In genomic region chr4:82537279-82537967, GRCm38 (mm10) we compare ENCODE assay signal across 8 mouse cellular contexts.
A peak's percentile ranks its signal among the peaks of the same experiment; 100 is the strongest.
DNase-seq lines count a peak whose midpoint lies in the region; ATAC-seq and TF ChIP-seq lines count a peak whose summit lies in the region.

No protein-coding gene starts in this region.

- intact Hi-C loops in heart, postnatal 36 days (cut with DNase I) = loop anchor here (1.0 to 5.0 kb wide), 2 partner anchors 26 to 225 kb away; no protein-coding TSS in a partner anchor

- WGBS in midbrain, embryonic 11.5 days = 1% methylated on average over 28 of the region's 28 CpGs

- peaks cover 47% of the 10 kb centered on the region for H3K27me3 ChIP-seq in midbrain, embryonic 11.5 days (ENCODE audit: control insufficient read depth, insufficient read depth, low read length)

- no peak for ATAC-seq in midbrain, embryonic 11.5 days (ENCODE audit: low FRiP score)
- ATAC-seq in monocyte, adult 5-6 weeks (replicated peaks; ENCODE audit: insufficient number of reproducible peaks, low FRiP score, low TSS enrichment, poor library complexity, severe bottlenecking) = no peak

- peak overlapping the region; percentile 67 for H3K4me2 ChIP-seq in midbrain, embryonic 11.5 days

- H3K9ac ChIP-seq in midbrain, embryonic 11.5 days (ENCODE audit: low read length) = peak overlapping the region; percentile 55

- TF ChIP-seq CTCF in embryonic fibroblast, embryonic 13.5 days (IDR thresholded peaks at IDR 0.05; ENCODE audit: borderline replicate concordance, insufficient read depth, low read length) = no peak

- TF ChIP-seq POLR2A in embryonic fibroblast, embryonic 13.5 days (IDR thresholded peaks at IDR 0.05; ENCODE audit: low read depth, low read length) = no peak

- peak overlapping the region; percentile 29 for H3K4me3 ChIP-seq in embryonic fibroblast, embryonic 13.5 days (ENCODE audit: insufficient read depth, low read length)
- peak overlapping the region; percentile 25 for H3K4me3 ChIP-seq in midbrain, embryonic 11.5 days (ENCODE audit: low read depth, low read length)

- no peaks in the 10 kb centered on the region for H3K4me1 ChIP-seq in embryonic fibroblast, embryonic 13.5 days (ENCODE audit: control insufficient read depth, insufficient read depth, low read length)
- H3K4me1 ChIP-seq in midbrain, embryonic 11.5 days (ENCODE audit: control insufficient read depth, insufficient read depth, low read length) = peaks cover 31% of the 10 kb centered on the region

- no peaks in the 10 kb centered on the region for H3K9me3 ChIP-seq in midbrain, embryonic 11.5 days (ENCODE audit: control insufficient read depth, low read length)

- H3K27ac ChIP-seq in embryonic fibroblast, embryonic 13.5 days (ENCODE audit: insufficient read depth, low read length) = no peak overlapping the region
- no peak overlapping the region for H3K27ac ChIP-seq in midbrain, embryonic 11.5 days (ENCODE audit: low read depth, low read length)

- no peaks in the 10 kb centered on the region for H3K36me3 ChIP-seq in midbrain, embryonic 11.5 days (ENCODE audit: control insufficient read depth, insufficient read depth, low read length)

- DNase-seq in urinary bladder, adult 2 months (ENCODE audit: low spot score) = peak; percentile 52
- no peak for DNase-seq in urinary bladder, postnatal 10 days (ENCODE audit: low spot score)
- peak; percentile 63 to 82 for DNase-seq in heart, postnatal 36 days
- DNase-seq in kidney, postnatal 4 days = peak; percentile 58 to 70
- peak; percentile 97 for DNase-seq in midbrain, embryonic 11.5 days (ENCODE audit: low spot score, missing footprints)
- DNase-seq in spleen, adult 12 weeks (ENCODE audit: low spot score) = no peak

Comparison
In these comparisons a context has a peak if more than half of its experiments do, and no peak if none do; other contexts are left out.
1. DNase-seq: peak in urinary bladder, adult 2 months (single experiment), heart, postnatal 36 days (2 of 2), kidney, postnatal 4 days (2 of 2) and midbrain, embryonic 11.5 days (single experiment); none in urinary bladder, postnatal 10 days (single experiment) and spleen, adult 12 weeks (single experiment).